Mouse (Mus musculus): ENCODE results near the gene Ift20. TPM values are rescaled to one million over a fixed set of nuclear protein-coding genes. Genes with fewer than 3 reads are reported as not detected.

Gene Ift20
- polyA plus RNA-seq, 1 experiment, result 41.7 TPM

- no peak for DNase-seq (ENCODE audit: low read depth in 1 of 2, low spot score in 2 of 2)
- TF ChIP-seq POLR2A (IDR thresholded peaks at IDR 0.05; ENCODE audit: low read depth, low read length) (no peak), CTCF (IDR thresholded peaks at IDR 0.05; ENCODE audit: extremely low read depth, insufficient read depth, insufficient read length, insufficient replicate concordance) (no peak)
- peak within 1 kb of the TSS; percentile 61; the same call in 1 of the 2 replicates for H3K4me3 ChIP-seq (ENCODE audit: extremely low read depth, insufficient read depth, insufficient read length)
- H3K36me3 ChIP-seq (ENCODE audit: control insufficient read depth, insufficient read depth, low read length), result no peaks in the 10 kb centered on the region
- no peak within 1 kb of the TSS for H3K27ac ChIP-seq (ENCODE audit: insufficient read depth, low read length)
- H3K27me3 ChIP-seq (ENCODE audit: control insufficient read depth, insufficient read depth, low read length), result peaks cover 7% of the 10 kb centered on the region
- H3K4me1 ChIP-seq (ENCODE audit: control insufficient read depth, insufficient read depth, insufficient read length), result peaks cover 7% of the 10 kb centered on the region
- WGBS, result 72% methylated on average over 7 of the region's 7 CpGs
Observed at GRCm38 (mm10) chr11:78499004-78499403, 37.2 kb upstream of the Ift20 start, which contains the start of gene Vtn. Gene Vtn, plus strand, starts transcription at chr11:78499091.

GRCm38 (mm10) chr11:78499543-78499942, 36.6 kb upstream of the Ift20 start:
- no peak for DNase-seq (ENCODE audit: low read depth in 1 of 2, low spot score in 2 of 2)
- TF ChIP-seq CTCF (IDR thresholded peaks at IDR 0.05; ENCODE audit: extremely low read depth, insufficient read depth, insufficient read length, insufficient replicate concordance) (no peak), POLR2A (IDR thresholded peaks at IDR 0.05; ENCODE audit: low read depth, low read length) (no peak)
- 59% methylated on average over 16 of the region's 16 CpGs for WGBS

GRCm38 (mm10) chr11:78500623-78501202, 35.4 kb upstream of the Ift20 start:
- no peak for TF ChIP-seq CTCF (IDR thresholded peaks at IDR 0.05; ENCODE audit: extremely low read depth, insufficient read depth, insufficient read length, insufficient replicate concordance)
- TF ChIP-seq POLR2A (IDR thresholded peaks at IDR 0.05; ENCODE audit: low read depth, low read length), result no peak
- Histone ChIP-seq H3K36me3 (ENCODE audit: control insufficient read depth, insufficient read depth, low read length) (0 out of 2 replicates have a peak, but pooled peaks cover 3% of the 10 kb centered on the region), H3K4me1 (ENCODE audit: control insufficient read depth, insufficient read depth, insufficient read length) (peaks cover 7% of the 10 kb centered on the region), H3K4me3 (ENCODE audit: extremely low read depth, insufficient read depth, insufficient read length) (no peak overlapping the region), H3K27ac (ENCODE audit: insufficient read depth, low read length) (no peak overlapping the region), H3K27me3 (ENCODE audit: control insufficient read depth, insufficient read depth, low read length) (peaks cover 7% of the 10 kb centered on the region)
- no peak for DNase-seq (ENCODE audit: low read depth in 1 of 2, low spot score in 2 of 2)
- 84% methylated on average over 9 of the region's 9 CpGs for WGBS

More at GRCm38 (mm10) chr11:78499543-78499942, 36.6 kb upstream of the Ift20 start:
- Histone ChIP-seq H3K36me3 (ENCODE audit: control insufficient read depth, insufficient read depth, low read length) (no peaks in the 10 kb centered on the region), H3K4me1 (ENCODE audit: control insufficient read depth, insufficient read depth, insufficient read length) (peaks cover 7% of the 10 kb centered on the region), H3K4me3 (ENCODE audit: extremely low read depth, insufficient read depth, insufficient read length) (no peak overlapping the region), H3K27me3 (ENCODE audit: control insufficient read depth, insufficient read depth, low read length) (peaks cover 7% of the 10 kb centered on the region), H3K27ac (ENCODE audit: insufficient read depth, low read length) (no peak overlapping the region)

GRCm38 (mm10) chr11:78501529-78501928, 34.6 kb upstream of the Ift20 start:
- WGBS, result 77% methylated on average over 20 of the region's 20 CpGs
- H3K27me3 ChIP-seq (ENCODE audit: control insufficient read depth, insufficient read depth, low read length), result peaks cover 5% of the 10 kb centered on the region
- H3K4me3 ChIP-seq (ENCODE audit: extremely low read depth, insufficient read depth, insufficient read length), result no peak overlapping the region
- no peak overlapping the region for H3K27ac ChIP-seq (ENCODE audit: insufficient read depth, low read length)
- no peak for TF ChIP-seq POLR2A (IDR thresholded peaks at IDR 0.05; ENCODE audit: low read depth, low read length)
- TF ChIP-seq CTCF (IDR thresholded peaks at IDR 0.05; ENCODE audit: extremely low read depth, insufficient read depth, insufficient read length, insufficient replicate concordance), result no peak
- DNase-seq (ENCODE audit: low read depth in 1 of 2, low spot score in 2 of 2), result no peak
- H3K4me1 ChIP-seq (ENCODE audit: control insufficient read depth, insufficient read depth, insufficient read length), result peaks cover 7% of the 10 kb centered on the region
- H3K36me3 ChIP-seq (ENCODE audit: control insufficient read depth, insufficient read depth, low read length), result peaks cover 3% of the 10 kb centered on the region; the same call in 1 of the 2 replicates

GRCm38 (mm10) chr11:78502909-78503650, 33.1 kb upstream of the Ift20 start, which contains the start of gene Sebox:
Gene Sebox, plus strand, starts transcription at chr11:78503447.
- no peaks in the 10 kb centered on the region for H3K4me1 ChIP-seq (ENCODE audit: control insufficient read depth, insufficient read depth, insufficient read length)
- H3K27ac ChIP-seq (ENCODE audit: insufficient read depth, low read length), result no peak within 1 kb of the TSS
- 66% methylated on average over 7 of the region's 7 CpGs for WGBS
- H3K27me3 ChIP-seq (ENCODE audit: control insufficient read depth, insufficient read depth, low read length), result no peaks in the 10 kb centered on the region
- peaks cover 12% of the 10 kb centered on the region for H3K36me3 ChIP-seq (ENCODE audit: control insufficient read depth, insufficient read depth, low read length)
- no peak for DNase-seq (ENCODE audit: low read depth in 1 of 2, low spot score in 2 of 2)
- H3K4me3 ChIP-seq (ENCODE audit: extremely low read depth, insufficient read depth, insufficient read length), result no peak within 1 kb of the TSS
- TF ChIP-seq POLR2A (IDR thresholded peaks at IDR 0.05; ENCODE audit: low read depth, low read length), result no peak
- no peak for TF ChIP-seq CTCF (IDR thresholded peaks at IDR 0.05; ENCODE audit: extremely low read depth, insufficient read depth, insufficient read length, insufficient replicate concordance)

- Histone ChIP-seq H3K27me3 (ENCODE audit: control insufficient read depth, insufficient read depth, low read length) (no peaks in the 10 kb centered on the region), H3K27ac (ENCODE audit: insufficient read depth, low read length) (no peak overlapping the region), H3K4me1 (ENCODE audit: control insufficient read depth, insufficient read depth, insufficient read length) (no peaks in the 10 kb centered on the region), H3K4me3 (ENCODE audit: extremely low read depth, insufficient read depth, insufficient read length) (no peak overlapping the region), H3K36me3 (ENCODE audit: control insufficient read depth, insufficient read depth, low read length) (peaks cover 18% of the 10 kb centered on the region)
- TF ChIP-seq CTCF (IDR thresholded peaks at IDR 0.05; ENCODE audit: extremely low read depth, insufficient read depth, insufficient read length, insufficient replicate concordance), result no peak
- TF ChIP-seq POLR2A (IDR thresholded peaks at IDR 0.05; ENCODE audit: low read depth, low read length), result no peak
- DNase-seq (ENCODE audit: low read depth in 1 of 2, low spot score in 2 of 2), result no peak
- WGBS, result 81% methylated on average over 3 of the region's 3 CpGs
Observed at GRCm38 (mm10) chr11:78505430-78505829, 30.7 kb upstream of the Ift20 start.
